Comparison of ENCODE assay signal across 9 mouse cellular contexts in the genomic region with DNA sequence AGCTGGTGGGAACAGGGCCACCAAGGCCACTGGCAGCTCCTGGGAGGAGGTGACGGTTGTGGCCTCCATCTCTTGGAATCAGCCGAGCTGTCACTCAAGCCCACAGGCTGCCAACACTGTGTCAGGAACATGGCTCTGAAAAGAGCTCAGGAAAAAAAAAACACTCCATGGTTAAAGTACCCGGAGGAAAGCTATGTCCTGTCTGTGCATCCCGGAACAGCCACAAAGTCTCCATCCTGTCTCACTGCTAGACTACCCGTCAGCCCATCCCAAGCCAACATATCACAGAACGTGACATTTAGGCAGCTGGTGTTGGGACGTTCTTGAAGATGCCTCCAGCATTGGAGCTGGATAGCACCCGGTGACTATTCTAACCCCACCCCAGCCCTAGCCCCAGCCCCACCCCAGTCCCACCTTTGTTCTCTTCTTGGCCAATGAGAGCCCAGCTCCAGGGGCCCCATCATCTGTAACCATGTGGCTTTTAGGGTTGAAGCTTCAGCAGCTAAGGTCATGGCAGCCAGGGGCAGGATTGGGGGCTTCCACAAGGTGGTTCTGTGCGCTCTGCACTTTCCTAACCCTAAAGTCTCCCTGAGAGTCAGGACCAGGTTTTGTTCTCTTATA. TPM values are rescaled to one million over a fixed set of nuclear protein-coding genes. Genes with fewer than 3 reads are reported as not detected.
DNase-seq lines count a peak whose midpoint lies in the region; ATAC-seq and TF ChIP-seq lines count a peak whose summit lies in the region.
"Had no signal": no experiment of that assay in that cellular context is flagged by ENCODE, and none has a peak within 500 bp of the region (broad histone marks: within the 10 kb centered on the region; RNA-seq: fewer than 3 reads in every experiment).

No protein-coding gene starts in this region.

- H3K27me3 ChIP-seq in heart, postnatal 0 days (ENCODE audit: control insufficient read depth, insufficient read depth, low read length) = no peaks in the 10 kb centered on the region
- H3K27me3 ChIP-seq in heart, embryonic 12.5 days (replicated peaks) = no peaks in the 10 kb centered on the region
- no peaks in the 10 kb centered on the region for H3K27me3 ChIP-seq in MEL (ENCODE audit: control insufficient read depth in 1 of 2, insufficient read depth in 2 of 2, low read length in 2 of 2)
- H3K27me3 ChIP-seq: embryonic facial prominence, embryonic 15.5 days had no signal

- H3K9me3 ChIP-seq in heart, postnatal 0 days (replicated peaks; ENCODE audit: control insufficient read depth, low read length) = no peaks in the 10 kb centered on the region
- H3K9me3 ChIP-seq in heart, embryonic 12.5 days (replicated peaks) = no peaks in the 10 kb centered on the region
- H3K9me3 ChIP-seq in MEL (replicated peaks; ENCODE audit: insufficient read depth, low read length) = no peaks in the 10 kb centered on the region
- H3K9me3 ChIP-seq: embryonic facial prominence, embryonic 15.5 days had no signal

- WGBS in heart, postnatal 0 days = 54% methylated on average over 9 of the region's 9 CpGs
- 56% methylated on average over 9 of the region's 9 CpGs for WGBS in heart, embryonic 12.5 days

- TF ChIP-seq CTCF in heart, postnatal 0 days (IDR thresholded peaks at IDR 0.05; ENCODE audit: low read depth) = no peak
- no peak for TF ChIP-seq CTCF in MEL (IDR thresholded peaks at IDR 0.05 in 2 of 3, conservative IDR thresholded peaks at IDR 0.05 in 1 of 3; ENCODE audit: control insufficient read depth in 1 of 3, insufficient read depth in 1 of 3, low read depth in 2 of 3, low read length in 3 of 3, poor library complexity in 1 of 3, severe bottlenecking in 1 of 3)

- H3K4me1 ChIP-seq in heart, postnatal 0 days (ENCODE audit: control insufficient read depth, insufficient read depth) = peaks cover 20% of the 10 kb centered on the region; the same call in 1 of the 2 replicates
- peaks cover 56% of the 10 kb centered on the region for H3K4me1 ChIP-seq in heart, embryonic 12.5 days (replicated peaks)
- peaks cover 12 to 53% of the 10 kb centered on the region in 2 experiments for H3K4me1 ChIP-seq in MEL (ENCODE audit: control insufficient read depth in 1 of 2, insufficient read depth in 2 of 2, low read length in 2 of 2)

- no peak overlapping the region for H3K4me2 ChIP-seq in heart, postnatal 0 days (ENCODE audit: low read depth, low read length)
- H3K4me2 ChIP-seq in heart, embryonic 12.5 days = no peak overlapping the region
- H3K4me2 ChIP-seq: embryonic facial prominence, embryonic 15.5 days had no signal

- H3K9ac ChIP-seq in heart, postnatal 0 days (replicated peaks; ENCODE audit: low read depth, low read length) = no peak overlapping the region
- no peak overlapping the region for H3K9ac ChIP-seq in heart, embryonic 12.5 days
- H3K9ac ChIP-seq in MEL (ENCODE audit: control insufficient read depth, low read depth, low read length, poor library complexity, severe bottlenecking) = no peak overlapping the region
- H3K9ac ChIP-seq: embryonic facial prominence, embryonic 15.5 days had no signal

- no peak for TF ChIP-seq EP300 in heart, postnatal 0 days (IDR thresholded peaks at IDR 0.05; ENCODE audit: low read depth)
- TF ChIP-seq EP300 in MEL (IDR thresholded peaks at IDR 0.05; ENCODE audit: low read depth in 1 of 2, low read length in 2 of 2) = no peak

- H3K79me2 ChIP-seq in MEL (ENCODE audit: control insufficient read depth, insufficient read depth, low read length, poor library complexity) = no peaks in the 10 kb centered on the region

- no peaks in the 10 kb centered on the region for H3K36me3 ChIP-seq in heart, postnatal 0 days (replicated peaks; ENCODE audit: control insufficient read depth, insufficient read depth, low read length)
- no peaks in the 10 kb centered on the region for H3K36me3 ChIP-seq in heart, embryonic 12.5 days
- H3K36me3 ChIP-seq in MEL (ENCODE audit: control insufficient read depth in 1 of 2, insufficient read depth in 2 of 2, low read length in 2 of 2) = peaks cover 0 to 27% of the 10 kb centered on the region in 2 experiments; a peak in 2 of 4 replicates
- H3K36me3 ChIP-seq: embryonic facial prominence, embryonic 15.5 days had no signal

- no peak for TF ChIP-seq POLR2A in MEL (IDR thresholded peaks at IDR 0.05; ENCODE audit: control insufficient read depth in 1 of 2, insufficient read depth in 1 of 2, low read depth in 1 of 2, low read length in 2 of 2, poor library complexity in 1 of 2)

- DNase-seq in heart, postnatal 0 days (ENCODE audit: low spot score) = no peak
- DNase-seq in MEL (ENCODE audit: low read depth, low spot score) = peak; percentile 85
- DNase-seq in kidney, adult 9 months = peak; percentile 55
- peak; percentile 62 to 69 for DNase-seq in natural killer cell, adult 2 months (ENCODE audit: low spot score in 2 of 2)
- DNase-seq in neural tube, embryonic 10.5 days (ENCODE audit: extremely low spot score, low spot score) = no peak
- no peak for DNase-seq in frontal cortex, postnatal 36 days (ENCODE audit: low spot score in 2 of 2)
- DNase-seq in ovary, adult 18-20 months (ENCODE audit: low spot score) = no peak

- ATAC-seq in heart, postnatal 0 days (ENCODE audit: insufficient read depth, low read depth) = no peak
- ATAC-seq in heart, embryonic 12.5 days (ENCODE audit: insufficient number of reproducible peaks, low FRiP score) = no peak

- peak overlapping the region; percentile 52; the same call in 1 of the 2 replicates for H3K27ac ChIP-seq in heart, postnatal 0 days (ENCODE audit: low read depth)
- no peak overlapping the region for H3K27ac ChIP-seq in heart, embryonic 12.5 days (ENCODE audit: poor library complexity, severe bottlenecking)
- H3K27ac ChIP-seq in MEL (ENCODE audit: control insufficient read depth, low read depth, low read length) = no peak overlapping the region
- H3K27ac ChIP-seq: embryonic facial prominence, embryonic 15.5 days had no signal

- no peak overlapping the region for H3K4me3 ChIP-seq in heart, postnatal 0 days (ENCODE audit: low read depth, low read length)
- H3K4me3 ChIP-seq in heart, embryonic 12.5 days = no peak overlapping the region
- no peak overlapping the region for H3K4me3 ChIP-seq in MEL (ENCODE audit: control insufficient read depth in 1 of 2, insufficient read depth in 1 of 2, low read depth in 2 of 2, low read length in 2 of 2)
- H3K4me3 ChIP-seq: embryonic facial prominence, embryonic 15.5 days had no signal

- TF ChIP-seq RAD21 in MEL (IDR thresholded peaks at IDR 0.05; ENCODE audit: low read depth, low read length) = no peak

TF ChIP-seq in MEL, 35 proteins besides CTCF, POLR2A, EP300 and RAD21:
- TF ChIP-seq CHD2 (IDR thresholded peaks at IDR 0.05; ENCODE audit: low read length) (peak; percentile 95), SIN3A (IDR thresholded peaks at IDR 0.05; ENCODE audit: low read length) (no peak), MEF2A (IDR thresholded peaks at IDR 0.05; ENCODE audit: extremely low read depth, insufficient replicate concordance, low read depth, low read length, poor library complexity, severe bottlenecking) (no peak), JUND (IDR thresholded peaks at IDR 0.05; ENCODE audit: low read depth, low read length) (no peak), MAZ (IDR thresholded peaks at IDR 0.05; ENCODE audit: low read depth, low read length) (0 out of 2 replicates have a peak, but pooled peaks have one; percentile 13), MAFK (IDR thresholded peaks at IDR 0.05; ENCODE audit: borderline replicate concordance, low read depth, low read length) (no peak), ZNF384 (IDR thresholded peaks at IDR 0.05; ENCODE audit: low read depth, low read length) (no peak), NRF1 (IDR thresholded peaks at IDR 0.05; ENCODE audit: insufficient read depth, low read depth, low read length, poor library complexity, severe bottlenecking) (no peak), ETS1 (IDR thresholded peaks at IDR 0.05; ENCODE audit: low read depth, low read length) (no peak), MXI1 (IDR thresholded peaks at IDR 0.05; ENCODE audit: low read depth, low read length) (no peak), SMC3 (IDR thresholded peaks at IDR 0.05; ENCODE audit: low read depth, low read length) (0 out of 2 replicates have a peak, but pooled peaks have one; percentile 4), E2F4 (IDR thresholded peaks at IDR 0.05; ENCODE audit: borderline replicate concordance, low read depth, low read length) (no peak), GATA1 (IDR thresholded peaks at IDR 0.05; ENCODE audit: low read depth, low read length) (no peak), ELF1 (IDR thresholded peaks at IDR 0.05; ENCODE audit: low read depth, low read length) (no peak), BHLHE40 (IDR thresholded peaks at IDR 0.05; ENCODE audit: borderline replicate concordance, low read depth, low read length) (no peak), GABPA (IDR thresholded peaks at IDR 0.05; ENCODE audit: low read depth, low read length) (no peak), KAT2A (conservative IDR thresholded peaks at IDR 0.05; ENCODE audit: low read depth, low read length) (no peak), MAX (IDR thresholded peaks at IDR 0.05; ENCODE audit: low read length) (no peak), ZKSCAN1 (IDR thresholded peaks at IDR 0.05; ENCODE audit: low read depth, low read length) (peak; percentile 59; the same call in 1 of the 2 replicates), NELFE (IDR thresholded peaks at IDR 0.05; ENCODE audit: low read depth, low read length) (no peak), USF2 (IDR thresholded peaks at IDR 0.05; ENCODE audit: borderline replicate concordance in 1 of 2, insufficient read depth in 1 of 2, low read depth in 1 of 2, low read length in 2 of 2) (no peak), RCOR1 (IDR thresholded peaks at IDR 0.05; ENCODE audit: low read depth, low read length) (no peak)

RNA-seq across cellular contexts. Expression of a gene that starts 51.8 kb away (rescaled TPM):
- total RNA-seq in heart, postnatal 0 days (2014; rRNA removed; ENCODE audit: low replicate concordance) = 33.5 and 39.8 TPM in 2 replicates
- 11.8 and 12.0 TPM in 2 replicates for polyA plus RNA-seq in heart, postnatal 0 days (2015; fragmentation: Nextera tagmentation; extraction: Ambion mirVana)
- 23.2 and 24.3 TPM in 2 replicates for polyA plus RNA-seq in heart, embryonic 12.5 days (2016; fragmentation: Nextera tagmentation; extraction: Ambion mirVana)
- total RNA-seq in MEL (2012; rRNA removed) = 25.3 and 27.7 TPM in 2 replicates
- 10 to 100 TPM in 1 of 2 experiments, not detected in 1; 39.0 TPM for polyA plus RNA-seq in MEL (2012; ENCODE audit: insufficient read depth in 1 of 2, insufficient read length in 2 of 2, low read depth in 1 of 2, low replicate concordance in 2 of 2, missing spikeins in 1 of 2)

Comparison
In these comparisons a context has a peak if more than half of its experiments do, and no peak if none do; other contexts are left out.
1. DNase-seq: peak in MEL (single experiment), kidney, adult 9 months (single experiment) and natural killer cell, adult 2 months (2 of 2); none in heart, postnatal 0 days (single experiment), neural tube, embryonic 10.5 days (single experiment), frontal cortex, postnatal 36 days (0 of 2) and ovary, adult 18-20 months (single experiment).